ENCODE assay signal across 17 mouse cellular contexts in genomic region chr14:47885326-47885725, GRCm38 (mm10).
DNase-seq lines count a peak whose midpoint lies in the region; ATAC-seq and TF ChIP-seq lines count a peak whose summit lies in the region.
"Had no signal": no experiment of that assay in that cellular context is flagged by ENCODE, and none has a peak within 500 bp of the region (broad histone marks: within the 10 kb centered on the region; RNA-seq: fewer than 3 reads in every experiment).

No protein-coding gene starts in this region.

- no peaks in the 10 kb centered on the region for H3K9me3 ChIP-seq in hindbrain, postnatal 0 days (ENCODE audit: low read length)
- H3K9me3 ChIP-seq in hindbrain, embryonic 13.5 days: no peaks in the 10 kb centered on the region
- H3K9me3 ChIP-seq: embryonic facial prominence, embryonic 10.5 days; heart, embryonic 10.5 days had no signal

- WGBS in hindbrain, postnatal 0 days: 53% methylated on average over 3 of the region's 3 CpGs
- WGBS in hindbrain, embryonic 13.5 days: 80% methylated on average over 3 of the region's 3 CpGs

- H3K27me3 ChIP-seq in hindbrain, postnatal 0 days (ENCODE audit: insufficient read depth, low read length): no peaks in the 10 kb centered on the region
- H3K27me3 ChIP-seq in hindbrain, embryonic 13.5 days: no peaks in the 10 kb centered on the region

- peak; percentile 47; the same call in 1 of the 2 replicates for ATAC-seq in hindbrain, postnatal 0 days
- ATAC-seq in hindbrain, embryonic 13.5 days (ENCODE audit: low FRiP score): no peak
- ATAC-seq: intestine, embryonic 16.5 days had no signal

- no peak overlapping the region for H3K27ac ChIP-seq in hindbrain, postnatal 0 days
- H3K27ac ChIP-seq in hindbrain, embryonic 13.5 days: no peak overlapping the region
- H3K27ac ChIP-seq: embryonic facial prominence, embryonic 10.5 days; heart, embryonic 10.5 days had no signal

- no peak overlapping the region for H3K4me2 ChIP-seq in hindbrain, postnatal 0 days (ENCODE audit: low read depth, low read length)
- no peak overlapping the region for H3K4me2 ChIP-seq in hindbrain, embryonic 13.5 days

- peak; percentile 7 to 25 for DNase-seq in frontal cortex, adult 2 months (ENCODE audit: extremely low spot score in 1 of 2, low spot score in 1 of 2)
- no peak for DNase-seq in frontal cortex, postnatal 10 days (ENCODE audit: low spot score in 2 of 2)
- peak; percentile 48 for DNase-seq in hindbrain, postnatal 0 days (ENCODE audit: low spot score)
- peak; percentile 40 to 50 for DNase-seq in right cerebral cortex, postnatal 10 days (ENCODE audit: low spot score in 2 of 2)
- DNase-seq in right cerebral cortex, postnatal 36 days (ENCODE audit: low spot score in 2 of 2): no peak
- DNase-seq in left cerebral cortex, adult 9 months (ENCODE audit: low spot score in 2 of 2): no peak
- DNase-seq: adrenal gland, adult 2 months; adrenal gland, postnatal 25 days; cerebellum, adult 2 months; gastrocnemius, postnatal 36 days; heart, adult 18-20 months; heart, postnatal 10 days; kidney, adult 8-10 months had no signal

- no peaks in the 10 kb centered on the region for H3K36me3 ChIP-seq in hindbrain, postnatal 0 days (ENCODE audit: insufficient read depth, low read length)
- no peaks in the 10 kb centered on the region for H3K36me3 ChIP-seq in hindbrain, embryonic 13.5 days
- H3K36me3 ChIP-seq: embryonic facial prominence, embryonic 10.5 days; heart, embryonic 10.5 days had no signal

- H3K4me3 ChIP-seq in hindbrain, postnatal 0 days (ENCODE audit: low read length): no peak overlapping the region
- no peak overlapping the region for H3K4me3 ChIP-seq in hindbrain, embryonic 13.5 days
- H3K4me3 ChIP-seq: embryonic facial prominence, embryonic 10.5 days; heart, embryonic 10.5 days had no signal

- H3K9ac ChIP-seq in hindbrain, postnatal 0 days (replicated peaks; ENCODE audit: low read length): no peak overlapping the region
- H3K9ac ChIP-seq in hindbrain, embryonic 13.5 days: no peak overlapping the region

- TF ChIP-seq CTCF in hindbrain, postnatal 0 days (IDR thresholded peaks at IDR 0.05; ENCODE audit: low read depth): no peak

- H3K4me1 ChIP-seq in hindbrain, postnatal 0 days (ENCODE audit: insufficient read depth, low read length): no peaks in the 10 kb centered on the region
- H3K4me1 ChIP-seq in hindbrain, embryonic 13.5 days (replicated peaks): peaks cover 18% of the 10 kb centered on the region
- H3K4me1 ChIP-seq: heart, embryonic 10.5 days had no signal

Comparison
In these comparisons a context has a peak if more than half of its experiments do, and no peak if none do; other contexts are left out.
1. DNase-seq: peak in frontal cortex, adult 2 months (2 of 2), hindbrain, postnatal 0 days (single experiment) and right cerebral cortex, postnatal 10 days (2 of 2); none in frontal cortex, postnatal 10 days (0 of 2), right cerebral cortex, postnatal 36 days (0 of 2) and left cerebral cortex, adult 9 months (0 of 2).